Mouse (Mus musculus) adrenal gland, postnatal 10 days (tissue): ENCODE results near the gene Tnpo3. TPM values are rescaled to one million over a fixed set of nuclear protein-coding genes. Genes with fewer than 3 reads are reported as not detected.

ENCODE experiments used
- total RNA-seq, 2 experiments: library from RNA; stranded (reverse); gene quantifications; 2 replicates each; pipeline ENCODE4 v1.2.3; 2021

Tnpo3 gene
- total RNA-seq, 2 experiments from 2014 or later: 48.8 to 61.1 TPM

Other genes with a start within 250 kb of the Tnpo3 start
- not detected for gene Opn1sw, start 221.4 kb downstream of the Tnpo3 start, total RNA-seq
- gene Ccdc136, start 213.6 kb downstream of the Tnpo3 start, total RNA-seq: 1 to 10 TPM; 3.5 to 6.7 TPM
- 10 to 100 TPM; 17.6 to 41.6 TPM for gene Flnc, start 176.6 kb downstream of the Tnpo3 start, total RNA-seq
- gene Atp6v1f, start 142.2 kb downstream of the Tnpo3 start, total RNA-seq: 100 to 1,000 TPM; 183 to 191 TPM
- gene Atp6v1fnb, start 138.4 kb downstream of the Tnpo3 start, total RNA-seq: under 1 TPM in 1 of 2 experiments, not detected in 1; 0.45 TPM
- gene Kcp, start 101.9 kb downstream of the Tnpo3 start, total RNA-seq: 1 to 10 TPM; 7.0 to 7.1 TPM
- gene Irf5, start 83.3 kb downstream of the Tnpo3 start, total RNA-seq: 1 to 10 TPM; 3.8 to 4.8 TPM
- gene Tspan33, start 84.3 kb upstream of the Tnpo3 start, total RNA-seq: 1 to 10 TPM; 7.3 to 8.0 TPM
- gene Smo, start 125.6 kb upstream of the Tnpo3 start, total RNA-seq: 10 to 100 TPM; 47.3 to 51.7 TPM
- 10 to 100 TPM; 72.1 to 79.0 TPM for gene Ahcyl2, start 158.1 kb upstream of the Tnpo3 start, total RNA-seq